In genomic region chr4:40757780-40758420, GRCm38 (mm10) we compare ENCODE assay signal across 8 mouse cellular contexts. TPM values are rescaled to one million over a fixed set of nuclear protein-coding genes. Genes with fewer than 3 reads are reported as not detected.
DNase-seq lines count a peak whose midpoint lies in the region; ATAC-seq lines count a peak whose summit lies in the region.

TSS of gene Smu1 (minus strand) at chr4:40757923.

- peak within 1 kb of the TSS; percentile 87 for H3K9ac ChIP-seq in hindbrain, embryonic 12.5 days

- H3K9me3 ChIP-seq in hindbrain, embryonic 12.5 days (replicated peaks) = no peaks in the 10 kb centered on the region

- H3K27ac ChIP-seq in hindbrain, embryonic 12.5 days = peak within 1 kb of the TSS; percentile 25; the same call in 1 of the 2 replicates

- H3K4me2 ChIP-seq in hindbrain, embryonic 12.5 days (replicated peaks) = peak within 1 kb of the TSS; percentile 61

- peak; percentile 98 for DNase-seq in Muller cell, postnatal 12 days (ENCODE audit: inconsistent ontology term)
- DNase-seq in cerebellum, adult 9-11 months = peak; percentile 97
- peak; percentile 94 to 96 for DNase-seq in frontal cortex, postnatal 10 days (ENCODE audit: low spot score in 2 of 2)
- peak; percentile 94 to 96 for DNase-seq in layer of hippocampus, postnatal 14 days (ENCODE audit: low spot score in 2 of 2)
- DNase-seq in lung, postnatal 14 days = peak; percentile 97
- DNase-seq in retina, adult 2 months (ENCODE audit: low read depth, low spot score) = peak; percentile 92
- peak; percentile 96 to 97 for DNase-seq in thymus, postnatal 36 days

- under 1% methylated on average over 40 of the region's 40 CpGs for WGBS in hindbrain, embryonic 12.5 days

- H3K36me3 ChIP-seq in hindbrain, embryonic 12.5 days = peaks cover 27% of the 10 kb centered on the region

- peaks cover 10% of the 10 kb centered on the region for H3K27me3 ChIP-seq in hindbrain, embryonic 12.5 days

- H3K4me1 ChIP-seq in hindbrain, embryonic 12.5 days = peaks cover 6% of the 10 kb centered on the region; the same call in 1 of the 2 replicates

- ATAC-seq in hindbrain, embryonic 12.5 days (ENCODE audit: low FRiP score) = peak; percentile 98

- H3K4me3 ChIP-seq in hindbrain, embryonic 12.5 days = peak within 1 kb of the TSS; percentile 87

RNA-seq across cellular contexts. Expression of gene Smu1, which starts in this region (rescaled TPM):
- polyA plus RNA-seq in hindbrain, embryonic 12.5 days (2016; fragmentation: Nextera tagmentation; extraction: Ambion mirVana) = 135 and 137 TPM in 2 replicates
- total RNA-seq in layer of hippocampus, postnatal 14 days (2021) = 10 to 100 TPM; 42.4 to 44.2 TPM

Comparison
In these comparisons a context has a peak if more than half of its experiments do, and no peak if none do; other contexts are left out.
1. Peak in every context shown above with its lines: DNase-seq, ATAC-seq, H3K4me3 ChIP-seq and H3K27ac ChIP-seq.